Mouse (Mus musculus) urinary bladder, postnatal 4 days (tissue): ENCODE data around the gene Actr1a.

ENCODE experiments used
- DNase-seq, 2 experiments: peaks; one replicate each; pipeline ENCODE4 v3.0.0; 2021 to 2022; ENCODE audit warnings: low spot score in 2 of 2

Actr1a gene

GRCm38 (mm10) chr19:46395109-46396009, at the start of gene Actr1a:
Actr1a (minus strand) TSS chr19:46395748.
- DNase-seq: peak; percentile 93 to 96

DNA sequence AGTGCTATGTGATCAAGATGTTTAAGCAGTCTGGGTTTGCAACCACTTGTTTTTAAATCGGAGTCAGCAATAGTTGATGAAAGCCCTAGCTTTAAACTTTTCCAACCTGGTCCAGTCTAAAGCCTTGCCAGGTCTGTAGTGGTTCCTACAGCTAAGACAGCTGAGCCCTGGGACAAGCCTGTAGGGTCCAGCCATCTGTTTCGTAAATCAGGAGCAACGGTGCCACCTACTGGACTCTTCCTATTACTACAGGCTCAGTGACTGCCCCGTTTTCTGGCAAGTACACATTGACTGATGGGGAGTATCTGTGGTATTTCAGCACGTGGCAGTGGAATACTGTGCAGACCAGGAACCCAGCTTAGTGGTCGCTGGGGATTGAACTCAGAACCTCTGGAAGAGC, 48.7 kb upstream of the Actr1a start:
- peak; percentile 73 to 80 for DNase-seq

GRCm38 (mm10) chr19:46443509-46443908, 48.0 kb upstream of the Actr1a start:
- no peak for DNase-seq

DNA sequence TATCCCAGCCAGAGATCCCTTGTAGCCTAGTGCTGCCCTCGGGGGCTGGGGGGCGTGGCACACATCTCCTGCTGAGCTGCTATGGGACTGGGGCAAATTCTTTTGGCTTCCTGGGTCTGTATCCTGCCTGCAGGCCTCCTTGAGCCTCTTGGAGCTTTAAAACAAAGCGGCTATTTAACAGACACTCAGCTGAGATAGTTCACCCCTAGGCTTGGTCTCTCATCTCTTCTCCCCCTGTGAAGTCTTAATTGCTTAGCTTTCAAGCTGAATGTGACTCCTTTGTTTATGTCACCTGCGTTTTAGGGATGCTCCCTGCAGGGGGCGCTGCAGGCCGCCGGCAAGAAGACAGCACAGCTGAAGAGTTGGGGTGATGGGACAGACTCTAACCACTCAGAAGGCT, 39.9 kb upstream of the Actr1a start:
- no peak for DNase-seq

DNA sequence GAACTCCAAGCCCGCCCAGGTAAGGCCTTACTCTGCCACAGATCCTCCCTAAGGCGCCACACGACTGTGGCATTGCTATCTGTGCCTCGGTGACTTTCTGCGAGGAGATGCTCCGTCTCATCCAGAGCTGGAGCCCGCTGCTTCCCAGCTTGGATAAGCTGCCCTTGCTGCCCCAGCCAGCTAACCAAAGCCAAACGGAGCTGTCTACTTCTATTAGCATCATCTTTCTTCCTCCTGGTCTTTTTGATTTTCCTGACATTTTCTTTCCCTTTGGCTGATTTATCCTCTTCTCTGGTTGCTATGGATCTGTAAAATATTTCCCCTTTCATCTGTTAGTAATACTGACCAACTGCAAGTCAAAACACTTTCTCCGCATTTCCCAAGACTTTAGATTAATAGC, 39.0 kb upstream of the Actr1a start:
- DNase-seq: no peak

DNA sequence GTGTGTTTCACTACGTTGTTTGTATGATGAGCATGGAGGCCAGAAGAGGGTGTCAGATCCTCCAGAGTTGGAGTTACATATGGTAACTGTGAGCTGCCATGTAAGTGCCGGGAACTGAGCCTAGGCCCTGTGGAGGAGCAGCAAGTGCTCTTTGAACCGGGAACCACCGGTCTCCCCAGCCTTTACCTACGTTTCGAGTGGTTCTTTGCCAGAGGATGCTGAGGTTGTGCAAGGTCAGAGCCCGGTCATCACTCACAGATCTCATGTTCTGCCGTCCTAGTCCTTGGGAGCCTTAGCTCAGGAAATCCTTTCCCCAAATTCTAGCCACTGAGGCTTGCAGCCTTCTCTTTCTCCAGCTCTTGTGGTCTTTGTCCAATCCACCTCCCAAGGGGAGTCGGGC, 38.6 kb upstream of the Actr1a start:
- no peak for DNase-seq

DNA sequence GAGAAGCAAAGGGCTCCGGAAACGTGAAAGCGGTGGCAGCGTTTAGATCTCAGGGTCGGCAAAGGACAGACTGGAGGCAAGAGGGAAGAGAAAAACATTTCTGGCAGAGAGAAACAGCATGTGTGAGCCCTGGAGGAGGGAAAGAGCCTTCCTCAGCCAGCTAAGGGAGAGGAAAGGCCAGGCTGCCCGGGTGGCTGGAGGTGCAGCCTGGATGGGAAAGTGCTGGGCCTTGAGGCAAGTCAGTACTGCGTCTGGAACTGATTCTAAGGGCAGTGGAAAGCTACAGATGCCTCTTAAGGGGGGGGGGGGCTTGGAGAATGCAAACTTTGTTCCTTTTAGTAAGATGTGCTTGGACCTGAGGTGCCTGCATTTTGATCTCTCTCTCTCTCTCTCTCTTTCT, 38.2 kb upstream of the Actr1a start:
- no peak for DNase-seq

DNA sequence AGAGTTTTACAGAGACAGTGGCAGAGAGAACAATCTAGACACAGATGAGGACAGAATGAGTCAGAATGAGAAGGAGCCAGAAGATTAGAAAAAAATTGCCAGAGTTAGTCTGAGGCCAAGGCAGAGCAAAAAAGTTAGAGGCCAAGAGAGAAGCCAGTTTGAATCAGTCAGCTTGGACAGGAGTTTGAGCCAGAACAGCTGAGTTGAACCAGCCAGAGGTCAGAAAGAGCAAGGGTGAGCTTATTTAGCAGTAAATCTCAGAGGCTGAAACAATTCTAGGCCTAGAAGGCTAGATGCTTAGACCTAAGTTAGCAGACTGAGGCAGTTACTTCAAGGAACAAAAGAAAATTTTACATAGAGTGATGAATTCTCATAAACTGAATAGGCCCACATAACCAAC, 33.7 kb upstream of the Actr1a start:
- DNase-seq: no peak

- no peak for DNase-seq
Measured at GRCm38 (mm10) chr19:46426488-46426887, 30.9 kb upstream of the Actr1a start.

GRCm38 (mm10) chr19:46425266-46425665, 29.7 kb upstream of the Actr1a start:
- DNase-seq: no peak

- peak in 1 of 2 experiments; percentile 22 for DNase-seq
Measured at GRCm38 (mm10) chr19:46422384-46423338, 27.1 kb upstream of the Actr1a start.

DNA sequence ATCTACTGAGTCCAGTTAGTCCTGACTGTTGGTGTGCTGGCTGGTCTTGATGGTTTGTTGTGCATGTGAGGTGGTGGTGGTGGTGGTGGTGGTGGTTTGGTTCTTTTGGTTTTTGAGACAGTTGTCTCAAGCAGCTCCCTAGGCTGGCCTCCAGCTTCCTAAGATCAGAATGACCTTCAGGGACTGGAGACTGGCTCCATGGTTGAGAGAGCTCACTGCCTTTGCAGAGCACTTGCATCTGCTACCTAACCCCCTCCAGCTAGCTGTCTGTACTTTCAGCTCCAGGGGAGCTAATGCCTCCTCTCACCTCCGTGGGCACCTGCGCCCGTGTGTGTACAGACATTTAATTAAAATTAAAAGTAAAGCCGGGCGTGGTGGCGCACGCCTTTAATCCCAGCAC, 24.9 kb upstream of the Actr1a start:
- no peak for DNase-seq

DNA sequence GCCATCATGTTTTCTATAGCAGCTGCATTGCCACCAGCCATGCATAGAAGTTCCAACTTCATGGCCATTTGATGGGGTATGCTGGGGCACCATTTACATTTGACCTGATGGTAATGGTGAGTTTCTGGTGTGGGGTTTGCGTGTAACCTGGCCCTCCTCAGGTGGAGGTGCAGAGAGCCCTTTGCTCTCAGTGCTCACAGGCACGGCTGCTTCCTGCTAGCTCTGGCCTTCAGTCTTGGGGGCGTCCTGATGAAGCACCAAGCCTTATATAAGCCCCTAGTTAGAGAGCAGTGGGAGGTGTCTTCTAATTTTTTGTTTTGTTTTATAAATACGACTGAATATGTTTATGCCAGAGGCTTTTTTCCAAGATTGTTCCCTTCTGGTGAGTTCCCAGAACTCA, 22.5 kb upstream of the Actr1a start:
- no peak for DNase-seq

- DNase-seq: no peak
Measured at GRCm38 (mm10) chr19:46416276-46416675, 20.7 kb upstream of the Actr1a start.

GRCm38 (mm10) chr19:46414486-46414885, 18.9 kb upstream of the Actr1a start:
- DNase-seq: no peak

DNA sequence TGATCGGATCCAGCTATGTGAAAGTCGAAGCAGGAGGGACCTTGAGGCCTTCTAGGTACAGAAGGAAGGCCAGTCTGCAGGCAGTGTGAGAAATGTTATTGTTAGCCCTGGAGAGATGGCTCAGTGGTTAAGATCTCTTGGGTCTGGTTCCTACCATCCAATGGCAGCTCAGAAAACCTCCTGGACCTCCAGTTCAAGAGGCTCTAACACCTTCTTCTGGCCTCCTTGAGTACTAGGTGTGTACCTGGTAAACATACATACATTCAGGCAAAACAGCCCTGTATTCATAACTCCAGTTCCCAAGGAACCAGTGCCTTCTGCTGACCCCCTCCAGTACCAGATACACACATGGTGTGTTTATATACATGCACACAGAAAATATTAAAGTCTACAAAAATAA, 18.4 kb upstream of the Actr1a start:
- DNase-seq: no peak

DNA sequence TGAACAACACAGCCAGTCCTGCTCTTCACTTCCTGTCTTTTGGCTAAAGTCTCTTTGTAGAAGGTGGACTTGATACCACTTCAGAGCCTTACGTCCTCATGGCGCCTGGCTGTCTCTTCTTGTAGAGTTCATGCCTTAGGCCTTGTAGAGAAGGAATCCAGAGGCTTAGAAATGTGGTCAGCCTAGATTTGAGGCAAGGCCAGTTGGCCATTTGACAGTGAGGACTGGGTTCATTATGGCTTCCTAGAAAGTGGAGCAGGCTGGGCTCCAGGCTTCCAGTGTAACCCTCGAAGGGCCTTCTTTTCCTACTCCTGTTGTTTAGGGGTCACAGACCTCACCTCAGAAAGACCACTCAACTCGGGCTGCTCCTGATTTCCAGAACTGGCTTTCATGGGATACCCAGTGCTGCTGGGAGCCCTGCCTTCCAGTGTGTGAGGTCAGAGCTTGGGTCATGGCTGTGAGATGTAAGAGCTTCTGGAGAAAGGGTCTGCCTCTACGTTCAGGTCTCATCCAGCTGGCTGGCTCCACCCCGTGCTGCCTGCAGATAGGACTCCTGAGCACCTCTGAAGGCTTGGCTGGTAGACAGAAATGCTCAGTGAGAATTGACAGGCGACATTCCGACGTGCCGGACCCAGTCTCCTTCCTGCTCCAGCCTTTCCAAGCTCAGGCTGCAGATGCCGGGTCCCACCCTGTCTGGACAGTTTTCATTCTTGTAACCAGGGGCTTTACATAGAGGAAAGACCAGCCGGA, 16.7 kb upstream of the Actr1a start:
- no peak for DNase-seq

DNA sequence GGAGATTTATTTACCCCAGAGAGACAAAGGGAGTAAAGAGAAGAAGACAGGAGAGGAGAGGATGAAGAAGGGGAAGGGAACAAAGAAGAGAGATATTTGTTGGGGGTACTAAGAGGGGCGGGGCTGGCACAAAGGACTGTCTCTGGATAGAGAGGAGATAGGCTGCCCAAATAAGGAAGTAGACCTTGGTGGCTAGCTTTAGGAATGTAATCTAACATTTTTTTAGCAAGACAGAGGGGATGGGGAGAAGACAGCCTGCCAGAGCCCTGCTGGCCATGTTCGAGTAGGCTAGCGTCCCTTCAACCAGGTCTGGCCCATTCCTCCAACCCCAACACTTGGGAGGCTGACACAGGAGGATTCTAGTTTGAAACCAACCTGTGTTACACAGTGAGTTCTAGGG, 14.0 kb upstream of the Actr1a start:
- no peak for DNase-seq

GRCm38 (mm10) chr19:46406592-46407386, 11.2 kb upstream of the Actr1a start:
- no peak for DNase-seq

DNA sequence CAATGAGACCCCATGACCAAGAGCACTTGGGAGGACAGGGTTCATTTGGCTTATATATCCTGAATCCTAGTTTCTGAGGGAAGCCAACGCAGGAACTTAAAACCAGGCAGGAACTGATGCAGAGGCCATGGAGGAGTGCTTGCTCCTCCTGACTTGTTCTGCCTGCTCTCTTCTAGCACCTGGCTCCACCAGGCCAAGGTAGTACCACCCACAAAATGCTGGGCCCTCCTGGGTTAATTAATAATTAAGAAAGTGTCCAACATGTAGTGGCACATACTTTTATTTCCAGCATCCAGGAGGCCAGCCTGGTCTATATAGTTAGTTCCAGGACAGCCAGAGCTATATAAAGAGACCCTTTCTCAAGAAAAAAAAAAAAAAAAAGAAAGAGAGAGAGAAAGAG, 8.5 kb upstream of the Actr1a start:
- DNase-seq: no peak

DNA sequence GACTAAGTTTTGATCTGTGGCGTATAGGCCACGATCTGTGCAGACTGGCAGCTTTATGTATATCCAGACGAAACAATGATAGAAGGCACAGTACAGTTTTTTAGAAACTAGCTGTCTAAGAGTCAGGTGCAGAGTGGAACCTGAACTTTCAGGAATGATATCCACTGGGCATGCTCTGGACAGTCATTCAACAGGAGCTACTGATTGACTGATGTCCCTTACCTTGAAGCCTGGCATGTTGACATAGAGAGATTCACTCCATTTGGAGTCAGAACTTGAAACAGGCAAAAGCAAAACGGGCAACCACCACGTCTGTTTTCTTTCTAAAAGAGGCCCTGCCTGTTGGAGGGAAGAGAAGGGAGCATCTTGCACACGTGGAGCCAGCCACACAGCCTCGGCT, 5.0 kb upstream of the Actr1a start:
- no peak for DNase-seq
